Mouse (Mus musculus): ENCODE results near the gene Kazald1. TPM values are rescaled to one million over a fixed set of nuclear protein-coding genes. Genes with fewer than 3 reads are reported as not detected.
A peak's percentile ranks its signal among the peaks of the same experiment; 100 is the strongest.

Kazald1 gene
- polyA plus RNA-seq, 1 experiment, result 0.50 TPM

GRCm38 (mm10) chr19:45097868-45098267, 22.8 kb downstream of the Kazald1 start:
- H3K4me1 ChIP-seq (ENCODE audit: control insufficient read depth, insufficient read depth, low read length), result no peaks in the 10 kb centered on the region
- no peak for TF ChIP-seq CTCF (IDR thresholded peaks at IDR 0.05; ENCODE audit: low read depth, low read length)
- no peak for TF ChIP-seq POLR2A (IDR thresholded peaks at IDR 0.05; ENCODE audit: borderline replicate concordance, low read depth, low read length)
- H3K4me3 ChIP-seq (ENCODE audit: insufficient read depth, low read length), result no peak overlapping the region
- H3K27ac ChIP-seq (ENCODE audit: insufficient read depth, low read depth, low read length), result no peak overlapping the region

- H3K4me3 ChIP-seq (ENCODE audit: insufficient read depth, low read length), result no peak overlapping the region
- H3K27ac ChIP-seq (ENCODE audit: insufficient read depth, low read depth, low read length), result no peak overlapping the region
- TF ChIP-seq POLR2A (IDR thresholded peaks at IDR 0.05; ENCODE audit: borderline replicate concordance, low read depth, low read length), result no peak
- TF ChIP-seq CTCF (IDR thresholded peaks at IDR 0.05; ENCODE audit: low read depth, low read length), result 0 out of 2 replicates have a peak, but pooled peaks have one; percentile 17
- no peaks in the 10 kb centered on the region for H3K4me1 ChIP-seq (ENCODE audit: control insufficient read depth, insufficient read depth, low read length)
Measured at GRCm38 (mm10) chr19:45100486-45101270, 25.6 kb downstream of the Kazald1 start.

- H3K27ac ChIP-seq (ENCODE audit: insufficient read depth, low read depth, low read length), result no peak overlapping the region
- no peak overlapping the region for H3K4me3 ChIP-seq (ENCODE audit: insufficient read depth, low read length)
- no peak for TF ChIP-seq CTCF (IDR thresholded peaks at IDR 0.05; ENCODE audit: low read depth, low read length)
- no peak for TF ChIP-seq POLR2A (IDR thresholded peaks at IDR 0.05; ENCODE audit: borderline replicate concordance, low read depth, low read length)
- no peaks in the 10 kb centered on the region for H3K4me1 ChIP-seq (ENCODE audit: control insufficient read depth, insufficient read depth, low read length)
Measured at GRCm38 (mm10) chr19:45105591-45105990, 30.6 kb downstream of the Kazald1 start.

- no peak overlapping the region for H3K4me3 ChIP-seq (ENCODE audit: insufficient read depth, low read length)
- no peak for TF ChIP-seq CTCF (IDR thresholded peaks at IDR 0.05; ENCODE audit: low read depth, low read length)
- no peak for TF ChIP-seq POLR2A (IDR thresholded peaks at IDR 0.05; ENCODE audit: borderline replicate concordance, low read depth, low read length)
- H3K27ac ChIP-seq (ENCODE audit: insufficient read depth, low read depth, low read length), result no peak overlapping the region
- H3K4me1 ChIP-seq (ENCODE audit: control insufficient read depth, insufficient read depth, low read length), result no peaks in the 10 kb centered on the region
Measured at GRCm38 (mm10) chr19:45106689-45107088, 31.6 kb downstream of the Kazald1 start.

- Histone ChIP-seq H3K4me3 (ENCODE audit: insufficient read depth, low read length) (no peak overlapping the region), H3K27ac (ENCODE audit: insufficient read depth, low read depth, low read length) (no peak overlapping the region), H3K4me1 (ENCODE audit: control insufficient read depth, insufficient read depth, low read length) (no peaks in the 10 kb centered on the region)
- TF ChIP-seq POLR2A (IDR thresholded peaks at IDR 0.05; ENCODE audit: borderline replicate concordance, low read depth, low read length) (no peak), CTCF (IDR thresholded peaks at IDR 0.05; ENCODE audit: low read depth, low read length) (no peak)
Measured at GRCm38 (mm10) chr19:45110681-45111080, 35.6 kb downstream of the Kazald1 start.

GRCm38 (mm10) chr19:45112444-45112843, 37.4 kb downstream of the Kazald1 start:
- TF ChIP-seq CTCF (IDR thresholded peaks at IDR 0.05; ENCODE audit: low read depth, low read length) (peak; percentile 16; the same call in 1 of the 2 replicates), POLR2A (IDR thresholded peaks at IDR 0.05; ENCODE audit: borderline replicate concordance, low read depth, low read length) (no peak)
- Histone ChIP-seq H3K27ac (ENCODE audit: insufficient read depth, low read depth, low read length) (no peak overlapping the region), H3K4me3 (ENCODE audit: insufficient read depth, low read length) (no peak overlapping the region), H3K4me1 (ENCODE audit: control insufficient read depth, insufficient read depth, low read length) (no peaks in the 10 kb centered on the region)

GRCm38 (mm10) chr19:45113791-45114460, 38.9 kb downstream of the Kazald1 start:
- no peak overlapping the region for H3K27ac ChIP-seq (ENCODE audit: insufficient read depth, low read depth, low read length)
- no peak overlapping the region for H3K4me3 ChIP-seq (ENCODE audit: insufficient read depth, low read length)
- H3K4me1 ChIP-seq (ENCODE audit: control insufficient read depth, insufficient read depth, low read length), result no peaks in the 10 kb centered on the region
- TF ChIP-seq POLR2A (IDR thresholded peaks at IDR 0.05; ENCODE audit: borderline replicate concordance, low read depth, low read length), result no peak
- TF ChIP-seq CTCF (IDR thresholded peaks at IDR 0.05; ENCODE audit: low read depth, low read length), result no peak

GRCm38 (mm10) chr19:45114772-45115171, 39.7 kb downstream of the Kazald1 start:
- no peak overlapping the region for H3K27ac ChIP-seq (ENCODE audit: insufficient read depth, low read depth, low read length)
- no peak overlapping the region for H3K4me3 ChIP-seq (ENCODE audit: insufficient read depth, low read length)
- TF ChIP-seq CTCF (IDR thresholded peaks at IDR 0.05; ENCODE audit: low read depth, low read length), result no peak
- no peak for TF ChIP-seq POLR2A (IDR thresholded peaks at IDR 0.05; ENCODE audit: borderline replicate concordance, low read depth, low read length)

GRCm38 (mm10) chr19:45116798-45117197, 41.8 kb downstream of the Kazald1 start:
- peak; percentile 26; the same call in 1 of the 2 replicates for TF ChIP-seq CTCF (IDR thresholded peaks at IDR 0.05; ENCODE audit: low read depth, low read length)
- no peak for TF ChIP-seq POLR2A (IDR thresholded peaks at IDR 0.05; ENCODE audit: borderline replicate concordance, low read depth, low read length)
- no peak overlapping the region for H3K27ac ChIP-seq (ENCODE audit: insufficient read depth, low read depth, low read length)
- no peak overlapping the region for H3K4me3 ChIP-seq (ENCODE audit: insufficient read depth, low read length)
- H3K4me1 ChIP-seq (ENCODE audit: control insufficient read depth, insufficient read depth, low read length), result no peaks in the 10 kb centered on the region

More at GRCm38 (mm10) chr19:45114772-45115171, 39.7 kb downstream of the Kazald1 start:
- H3K4me1 ChIP-seq (ENCODE audit: control insufficient read depth, insufficient read depth, low read length), result no peaks in the 10 kb centered on the region

Other genes starting within 250 kb of the Kazald1 start
- gene Slf2, start 144.1 kb upstream of the Kazald1 start, polyA plus RNA-seq (2012; ENCODE audit: insufficient read depth, insufficient read length, missing spikeins), result 20.5 and 20.6 TPM in 2 replicates
- gene Sema4g, start 86.1 kb upstream of the Kazald1 start, polyA plus RNA-seq (2012; ENCODE audit: insufficient read depth, insufficient read length, missing spikeins), result 0.25 TPM in 1 of 2 replicates, not detected in the other
- gene Twnk, start 69.6 kb upstream of the Kazald1 start, polyA plus RNA-seq (2012; ENCODE audit: insufficient read depth, insufficient read length, missing spikeins), result 4.4 and 5.5 TPM in 2 replicates
- 38.5 and 42.1 TPM in 2 replicates for gene Mrpl43, start 68.8 kb upstream of the Kazald1 start, polyA plus RNA-seq (2012; ENCODE audit: insufficient read depth, insufficient read length, missing spikeins)
- gene Lzts2, start 60.8 kb upstream of the Kazald1 start, polyA plus RNA-seq (2012; ENCODE audit: insufficient read depth, insufficient read length, missing spikeins), result 3.0 and 3.6 TPM in 2 replicates
- gene Pdzd7, start 29.5 kb upstream of the Kazald1 start, polyA plus RNA-seq (2012; ENCODE audit: insufficient read depth, insufficient read length, missing spikeins), result not detected in 2 replicates
- 45.1 and 45.7 TPM in 2 replicates for gene Sfxn3, start 27.7 kb upstream of the Kazald1 start, polyA plus RNA-seq (2012; ENCODE audit: insufficient read depth, insufficient read length, missing spikeins)
- gene Tlx1, start 75.4 kb downstream of the Kazald1 start, polyA plus RNA-seq (2012; ENCODE audit: insufficient read depth, insufficient read length, missing spikeins), result not detected in 2 replicates
- not detected in 2 replicates for gene Lbx1, start 160.6 kb downstream of the Kazald1 start, polyA plus RNA-seq (2012; ENCODE audit: insufficient read depth, insufficient read length, missing spikeins)